Mouse (Mus musculus): ENCODE measurements around the gene Zbtb20.

DNA sequence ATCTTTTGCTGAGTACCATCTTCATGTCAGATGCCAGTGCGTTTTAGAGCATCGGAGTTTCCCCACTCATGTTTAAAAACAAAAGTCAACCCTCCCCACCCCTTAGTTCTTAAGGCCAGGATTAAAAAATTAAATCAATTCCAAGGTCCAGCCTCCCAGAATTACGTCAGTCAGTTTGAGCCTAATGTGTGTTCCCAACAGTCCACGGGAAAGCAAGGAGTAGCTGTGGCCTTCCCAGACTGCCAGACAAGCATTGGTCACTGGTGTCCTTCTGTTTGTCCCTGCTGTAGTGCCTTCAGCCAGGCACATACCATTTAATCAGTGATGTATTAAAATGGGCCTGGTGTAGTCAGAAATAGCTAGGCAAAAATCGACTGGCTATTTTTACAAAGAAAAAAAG is 673.1 kb downstream of the Zbtb20 start:
- TF ChIP-seq TAL1 (IDR thresholded peaks at IDR 0.05; ENCODE audit: low read length) (no peak), GATA1 (IDR thresholded peaks at IDR 0.05; ENCODE audit: low read length) (no peak)

All from erythroblast, embryonic 14.5 days (primary cell).